ENCODE assay signal across 8 mouse cellular contexts in genomic region chr7:67716213-67716878, GRCm38 (mm10). TPM values are rescaled to one million over a fixed set of nuclear protein-coding genes. Genes with fewer than 3 reads are reported as not detected.
DNase-seq lines count a peak whose midpoint lies in the region; ATAC-seq lines count a peak whose summit lies in the region.
"Had no signal": no experiment of that assay in that cellular context is flagged by ENCODE, and none has a peak within 500 bp of the region (broad histone marks: within the 10 kb centered on the region; RNA-seq: fewer than 3 reads in every experiment).

No protein-coding gene starts in this region.

- no peaks in the 10 kb centered on the region for H3K27me3 ChIP-seq in heart, embryonic 16.5 days (ENCODE audit: control insufficient read depth, insufficient read depth, low read length)
- no peaks in the 10 kb centered on the region for H3K27me3 ChIP-seq in midbrain, embryonic 13.5 days
- no peaks in the 10 kb centered on the region for H3K27me3 ChIP-seq in midbrain, embryonic 15.5 days (replicated peaks)
- H3K27me3 ChIP-seq in intestine, embryonic 15.5 days (replicated peaks), result no peaks in the 10 kb centered on the region

- H3K9me3 ChIP-seq in heart, embryonic 16.5 days (replicated peaks; ENCODE audit: control insufficient read depth, low read length), result peaks cover 4% of the 10 kb centered on the region; the same call in 1 of the 2 replicates
- no peaks in the 10 kb centered on the region for H3K9me3 ChIP-seq in midbrain, embryonic 13.5 days
- no peaks in the 10 kb centered on the region for H3K9me3 ChIP-seq in midbrain, embryonic 15.5 days
- no peaks in the 10 kb centered on the region for H3K9me3 ChIP-seq in intestine, embryonic 15.5 days

- H3K4me3 ChIP-seq in heart, embryonic 16.5 days (ENCODE audit: low read length), result no peak overlapping the region
- no peak overlapping the region for H3K4me3 ChIP-seq in midbrain, embryonic 13.5 days (replicated peaks)
- no peak overlapping the region for H3K4me3 ChIP-seq in midbrain, embryonic 15.5 days
- no peak overlapping the region for H3K4me3 ChIP-seq in intestine, embryonic 15.5 days (replicated peaks)

- H3K27ac ChIP-seq in heart, embryonic 16.5 days (ENCODE audit: low read length), result no peak overlapping the region
- H3K27ac ChIP-seq in midbrain, embryonic 13.5 days, result no peak overlapping the region
- no peak overlapping the region for H3K27ac ChIP-seq in midbrain, embryonic 15.5 days
- no peak overlapping the region for H3K27ac ChIP-seq in intestine, embryonic 15.5 days

- DNase-seq in heart, postnatal 25 days (ENCODE audit: low spot score), result no peak
- no peak for DNase-seq in layer of hippocampus, postnatal 36 days
- DNase-seq: adrenal gland, adult 8-10 months had no signal

- WGBS in heart, embryonic 16.5 days, result 69% methylated on average over 11 of the region's 11 CpGs
- 72% methylated on average over 11 of the region's 11 CpGs for WGBS in midbrain, embryonic 13.5 days
- 75% methylated on average over 11 of the region's 11 CpGs for WGBS in midbrain, embryonic 15.5 days
- WGBS in intestine, embryonic 15.5 days, result 62% methylated on average over 11 of the region's 11 CpGs

- H3K4me2 ChIP-seq in heart, embryonic 16.5 days (ENCODE audit: low read depth, low read length), result no peak overlapping the region
- H3K4me2 ChIP-seq in midbrain, embryonic 13.5 days (replicated peaks), result no peak overlapping the region
- no peak overlapping the region for H3K4me2 ChIP-seq in midbrain, embryonic 15.5 days
- H3K4me2 ChIP-seq in intestine, embryonic 15.5 days (replicated peaks), result no peak overlapping the region

- peaks cover 16% of the 10 kb centered on the region for H3K36me3 ChIP-seq in heart, embryonic 16.5 days (ENCODE audit: control insufficient read depth, insufficient read depth)
- peaks cover 9% of the 10 kb centered on the region for H3K36me3 ChIP-seq in midbrain, embryonic 13.5 days
- no peaks in the 10 kb centered on the region for H3K36me3 ChIP-seq in midbrain, embryonic 15.5 days (replicated peaks)
- H3K36me3 ChIP-seq in intestine, embryonic 15.5 days, result peaks cover 7% of the 10 kb centered on the region

- H3K9ac ChIP-seq in heart, embryonic 16.5 days (ENCODE audit: low read length), result no peak overlapping the region
- H3K9ac ChIP-seq in midbrain, embryonic 13.5 days (replicated peaks), result 0 out of 2 replicates have a peak overlapping the region, but pooled peaks have one; percentile 6
- no peak overlapping the region for H3K9ac ChIP-seq in midbrain, embryonic 15.5 days
- H3K9ac ChIP-seq in intestine, embryonic 15.5 days, result no peak overlapping the region

- H3K4me1 ChIP-seq in heart, embryonic 16.5 days (ENCODE audit: control insufficient read depth, insufficient read depth, low read length), result peaks cover 42% of the 10 kb centered on the region
- H3K4me1 ChIP-seq in midbrain, embryonic 13.5 days (replicated peaks), result peaks cover 20% of the 10 kb centered on the region
- peaks cover 17% of the 10 kb centered on the region for H3K4me1 ChIP-seq in midbrain, embryonic 15.5 days
- peaks cover 12% of the 10 kb centered on the region; the same call in 1 of the 2 replicates for H3K4me1 ChIP-seq in intestine, embryonic 15.5 days (replicated peaks)

- intact Hi-C loops in heart, postnatal 25 days (cut with DNase I), result no loop called here

- peak; percentile 7; the same call in 1 of the 2 replicates for ATAC-seq in heart, embryonic 16.5 days (replicated peaks; ENCODE audit: extremely low read depth, insufficient read depth, low FRiP score)
- peak; percentile 31; the same call in 1 of the 2 replicates for ATAC-seq in midbrain, embryonic 13.5 days
- no peak; the same call in 1 of the 2 replicates for ATAC-seq in midbrain, embryonic 15.5 days (replicated peaks)
- peak; percentile 53 for ATAC-seq in intestine, embryonic 15.5 days
- ATAC-seq in megakaryocyte progenitor cell, adult 5-6 weeks (replicated peaks; ENCODE audit: poor library complexity), result no peak

RNA-seq across cellular contexts. Expression of gene Synm, which starts 43.2 kb away (rescaled TPM):
- polyA plus RNA-seq in heart, embryonic 16.5 days (2015; fragmentation: Nextera tagmentation; extraction: Ambion mirVana), result 3.3 and 3.8 TPM in 2 replicates
- 1 to 10 TPM; 7.8 to 9.2 TPM for total RNA-seq in heart, postnatal 25 days (2021)
- polyA plus RNA-seq in midbrain, embryonic 13.5 days (2015; fragmentation: Nextera tagmentation; extraction: Ambion mirVana), result 2.6 and 2.8 TPM in 2 replicates
- polyA plus RNA-seq in midbrain, embryonic 15.5 days (2015; fragmentation: Nextera tagmentation; extraction: Ambion mirVana), result 4.6 and 5.0 TPM in 2 replicates
- 4.1 and 4.7 TPM in 2 replicates for polyA plus RNA-seq in intestine, embryonic 15.5 days (2015; fragmentation: Nextera tagmentation; extraction: Ambion mirVana)
- total RNA-seq in megakaryocyte progenitor cell, adult 5-6 weeks (2015), result not detected in 2 replicates
- not detected in 2 replicates for total RNA-seq in megakaryocyte progenitor cell, adult 5-6 weeks (2017)
- 10 to 100 TPM; 19.8 to 20.9 TPM for total RNA-seq in layer of hippocampus, postnatal 36 days (2021)

Comparison
In these comparisons a context has a peak if more than half of its experiments do, and no peak if none do; other contexts are left out.
1. ATAC-seq: peak in heart, embryonic 16.5 days (single experiment), midbrain, embryonic 13.5 days (single experiment) and intestine, embryonic 15.5 days (single experiment); none in midbrain, embryonic 15.5 days (single experiment) and megakaryocyte progenitor cell, adult 5-6 weeks (single experiment).